Mouse (Mus musculus) ES-CJ7 (cell line): ENCODE data around the gene Mrpl51.

Experiments used
- DNase-seq: peaks from one replicate; pipeline ENCODE4 v3.0.0; 2011; ENCODE audit warnings: low read depth, low spot score

Gene Mrpl51

DNA sequence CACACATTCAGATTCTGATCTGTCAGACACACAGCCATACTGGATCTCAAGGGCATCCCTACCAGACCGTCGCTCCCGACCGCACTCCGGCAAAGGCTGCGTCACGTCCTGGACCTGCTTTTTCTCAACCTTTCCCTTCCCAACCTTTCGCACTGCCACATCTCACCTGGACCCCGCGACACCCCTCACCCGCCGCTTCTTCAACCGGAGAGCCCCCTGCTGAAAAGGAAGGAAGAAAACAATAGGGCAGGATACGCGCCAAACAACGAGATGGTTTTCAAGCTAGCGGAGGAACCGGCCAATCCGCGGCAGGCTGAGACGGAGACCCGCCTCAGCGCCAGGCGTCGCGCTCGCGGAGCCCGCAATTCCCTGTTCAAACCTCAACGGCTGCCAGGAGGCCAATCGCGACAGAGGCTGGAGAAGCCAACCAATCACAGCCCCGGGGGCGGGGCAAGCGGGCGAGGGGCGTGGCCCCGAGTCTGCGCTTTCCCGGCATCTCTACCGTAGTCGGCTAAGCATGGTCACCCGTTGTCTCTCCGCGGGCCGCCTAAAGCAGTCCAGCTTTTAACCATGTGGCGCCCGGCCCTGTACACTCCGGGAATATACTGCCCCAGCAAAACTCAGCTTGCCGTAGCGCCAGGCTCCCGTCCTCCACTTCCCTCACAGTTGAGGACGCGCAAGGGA, at the start of gene Mrpl51, which contains the start of gene Ncapd2:
Gene Mrpl51 (plus strand): TSS at position 470 of the 684 bp plus-strand sequence.
Gene Ncapd2 (minus strand): TSS at position 370 of the 684 bp plus-strand sequence.
- DNase-seq = peak; percentile 99

DNA sequence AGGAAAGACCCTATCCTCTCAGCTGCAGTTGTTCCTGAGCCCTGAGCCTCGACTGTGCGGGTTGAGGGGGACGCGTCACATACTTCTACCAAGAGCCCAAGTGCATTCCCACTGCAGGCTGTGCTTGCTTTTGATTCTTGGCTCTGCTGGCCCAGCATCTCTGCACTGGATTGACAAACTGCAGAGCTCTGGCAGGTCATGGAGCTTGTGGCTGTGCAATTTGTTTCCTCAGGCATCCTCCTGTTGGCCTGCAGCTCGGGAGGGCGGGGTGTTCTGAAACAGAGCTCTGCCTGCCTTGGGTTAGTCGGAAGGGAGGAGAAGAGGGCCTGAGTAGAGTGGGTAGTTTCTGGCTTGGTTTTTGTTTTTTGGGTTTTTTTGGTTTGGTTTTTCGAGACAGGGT, 49.2 kb upstream of the Mrpl51 start:
- DNase-seq = no peak

DNA sequence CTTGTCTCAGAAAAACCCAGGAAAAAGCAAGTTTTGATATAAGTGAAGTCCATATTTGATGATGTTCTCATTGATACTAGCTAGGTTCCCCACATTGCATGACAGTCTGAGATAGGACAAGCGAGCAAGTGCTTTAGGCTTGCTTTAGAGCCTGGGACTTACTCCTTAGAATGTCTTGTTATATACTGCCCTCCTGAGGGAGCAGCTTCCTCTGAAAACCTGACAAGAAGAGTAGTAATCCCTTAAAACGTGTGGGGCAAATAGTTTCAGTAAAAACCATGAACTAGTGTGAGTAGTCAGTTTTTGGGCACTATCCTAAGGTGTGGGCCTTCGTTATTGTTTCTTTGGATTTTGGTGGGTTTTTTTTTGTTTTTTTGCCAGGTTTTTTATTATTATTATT, 48.5 kb upstream of the Mrpl51 start:
- no peak for DNase-seq

DNA sequence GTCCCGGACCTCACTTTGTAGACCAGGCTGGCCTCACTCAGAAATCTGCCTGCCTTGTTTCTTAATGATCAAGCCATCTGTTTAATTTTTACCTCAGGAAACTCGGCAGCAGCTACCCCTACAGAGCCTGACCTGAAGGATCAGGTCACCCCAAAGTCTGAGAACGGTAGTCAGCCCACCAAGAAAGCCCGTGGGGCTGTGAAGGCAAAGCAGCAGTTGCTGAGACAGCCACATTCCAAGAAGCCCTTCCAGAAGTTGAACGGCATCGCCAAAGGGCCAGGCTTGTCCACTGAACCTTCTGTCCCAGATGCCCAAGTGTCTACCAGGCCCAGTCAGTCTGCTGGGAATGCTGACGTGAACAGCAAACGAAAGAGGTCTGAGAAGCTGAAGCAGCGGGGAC, 47.7 kb upstream of the Mrpl51 start:
- no peak for DNase-seq

DNA sequence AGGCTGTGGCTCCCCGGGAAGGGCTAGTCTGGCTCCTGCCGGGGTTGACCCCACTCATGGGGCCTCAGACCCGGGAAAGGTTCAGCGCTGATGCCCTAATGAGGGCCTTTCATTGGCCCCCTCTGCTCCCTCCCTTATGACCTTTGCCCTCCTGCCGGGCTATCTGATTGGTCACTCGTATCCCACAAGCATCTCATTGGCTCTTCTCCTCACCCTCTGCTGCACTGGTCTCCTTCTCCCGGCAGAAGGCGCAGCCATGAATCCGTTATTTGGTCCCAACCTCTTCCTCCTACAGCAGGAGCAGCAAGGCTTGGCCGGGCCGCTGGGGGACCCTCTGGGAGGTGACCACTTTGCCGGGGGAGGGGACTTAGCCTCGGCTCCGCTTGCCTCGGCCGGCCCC, 46.6 kb upstream of the Mrpl51 start, which contains the start of gene Iffo1:
Gene Iffo1 (plus strand): TSS at position 241 of the 400 bp plus-strand sequence.
- DNase-seq = peak; percentile 98

DNA sequence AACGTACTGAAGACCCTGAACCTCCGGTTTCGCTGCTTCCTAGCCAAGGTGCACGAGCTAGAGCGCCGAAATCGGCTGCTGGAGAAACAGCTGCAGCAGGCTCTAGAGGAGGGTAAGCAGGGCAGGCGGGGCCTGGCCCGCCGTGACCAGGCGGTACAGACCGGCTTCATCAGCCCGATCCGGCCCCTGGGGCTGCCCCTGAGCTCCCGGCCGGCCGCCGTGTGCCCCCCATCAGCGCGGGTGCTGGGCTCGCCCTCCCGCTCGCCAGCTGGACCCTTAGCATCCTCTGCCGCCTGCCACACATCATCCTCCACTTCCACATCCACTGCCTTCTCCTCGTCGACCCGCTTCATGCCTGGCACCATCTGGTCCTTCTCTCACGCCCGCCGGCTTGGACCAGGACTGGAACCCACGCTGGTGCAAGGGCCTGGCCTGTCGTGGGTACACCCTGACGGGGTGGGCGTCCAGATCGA, 46.1 kb upstream of the Mrpl51 start:
- no peak for DNase-seq

DNA sequence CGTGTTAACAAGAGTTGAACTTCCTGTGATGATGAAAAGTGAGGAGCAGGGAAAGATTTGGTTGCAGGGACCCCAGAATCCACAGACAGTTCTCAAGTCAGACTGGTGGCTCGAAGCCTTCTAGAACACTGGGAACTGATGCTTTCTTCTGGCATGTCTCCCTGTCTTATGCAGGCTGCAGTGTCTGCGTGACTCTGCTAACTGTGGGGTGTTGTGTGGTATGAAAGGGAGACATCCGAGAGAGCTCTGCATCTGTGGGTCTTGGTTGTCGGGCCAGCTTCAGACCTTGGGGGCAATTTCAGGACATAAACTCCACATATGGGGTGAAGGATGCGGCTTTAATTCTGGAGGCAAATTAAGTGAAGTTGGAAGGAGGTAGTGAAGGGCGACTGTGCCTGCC, 45.5 kb upstream of the Mrpl51 start:
- no peak for DNase-seq

DNA sequence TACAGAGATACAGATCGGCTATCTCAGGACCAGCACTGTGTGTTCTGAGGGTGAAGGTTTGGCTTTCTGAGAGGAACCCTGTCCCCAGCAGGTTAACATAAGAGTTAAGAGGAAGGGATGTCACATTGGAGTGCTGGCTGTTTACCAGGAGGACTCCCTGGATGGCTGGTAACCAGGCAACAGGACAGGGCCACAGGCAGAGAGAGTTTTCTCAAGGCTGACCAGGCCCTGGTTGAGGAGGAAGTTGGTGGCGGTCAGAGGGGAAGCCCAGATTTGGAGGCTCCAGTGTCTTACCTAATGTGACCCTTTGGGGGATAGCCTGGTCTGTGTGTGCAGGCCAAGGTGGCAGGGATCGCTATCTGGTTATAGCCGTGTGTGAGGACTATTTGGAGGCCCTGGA, 44.8 kb upstream of the Mrpl51 start:
- DNase-seq = no peak

DNA sequence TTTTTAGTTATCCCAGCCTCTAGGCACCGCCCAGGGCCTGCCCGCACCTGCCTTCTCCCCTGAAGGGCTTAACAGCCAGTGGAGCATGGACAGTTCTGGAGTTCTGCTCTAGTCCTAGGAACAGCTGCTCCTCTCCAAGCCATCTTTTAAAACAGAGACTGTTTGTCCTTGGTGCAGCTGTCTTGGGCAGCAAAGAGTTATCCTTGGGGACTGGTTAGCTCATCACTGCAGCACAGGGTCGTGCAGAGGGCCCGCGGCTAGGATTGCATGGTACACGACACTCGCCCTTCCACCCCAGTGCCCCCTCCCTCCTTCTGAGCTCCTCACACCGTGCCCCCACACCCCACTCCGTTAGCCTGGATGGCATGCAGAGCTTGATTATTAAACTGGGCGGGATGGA, 44.3 kb upstream of the Mrpl51 start:
- DNase-seq = no peak

DNA sequence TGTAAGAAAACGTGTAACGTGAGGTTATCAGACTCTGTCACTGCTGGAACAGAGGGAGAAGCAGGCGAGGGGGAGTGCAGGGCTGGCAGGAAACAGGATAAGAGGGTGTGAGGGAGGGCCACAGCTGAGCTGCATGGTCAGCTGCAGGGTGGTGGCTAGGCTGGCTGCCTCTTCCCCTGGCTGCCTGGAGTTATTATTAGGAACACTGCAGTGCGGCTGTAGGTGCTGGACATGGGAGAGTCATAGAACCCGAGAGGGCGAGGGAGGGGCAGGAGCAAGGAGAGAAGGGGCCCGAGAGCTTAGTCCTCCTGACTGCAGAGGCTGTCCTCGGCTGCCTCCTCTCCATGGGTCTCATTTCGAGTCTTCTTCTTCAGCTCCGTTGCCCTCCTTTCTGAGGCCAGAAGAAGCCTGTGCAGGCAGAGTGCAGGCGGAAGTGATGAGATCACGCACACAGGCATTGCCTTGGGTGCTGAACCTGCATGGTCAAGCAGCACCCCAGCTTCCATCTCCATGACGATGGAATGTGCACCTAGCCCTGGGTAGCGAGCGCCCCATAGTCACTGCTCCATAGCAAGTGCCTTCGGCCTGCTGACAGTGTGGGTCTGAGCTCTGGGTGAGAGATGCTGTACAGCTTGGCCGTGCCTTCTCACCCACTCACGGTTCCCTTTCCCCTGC, 43.2 kb upstream of the Mrpl51 start:
- no peak for DNase-seq

DNA sequence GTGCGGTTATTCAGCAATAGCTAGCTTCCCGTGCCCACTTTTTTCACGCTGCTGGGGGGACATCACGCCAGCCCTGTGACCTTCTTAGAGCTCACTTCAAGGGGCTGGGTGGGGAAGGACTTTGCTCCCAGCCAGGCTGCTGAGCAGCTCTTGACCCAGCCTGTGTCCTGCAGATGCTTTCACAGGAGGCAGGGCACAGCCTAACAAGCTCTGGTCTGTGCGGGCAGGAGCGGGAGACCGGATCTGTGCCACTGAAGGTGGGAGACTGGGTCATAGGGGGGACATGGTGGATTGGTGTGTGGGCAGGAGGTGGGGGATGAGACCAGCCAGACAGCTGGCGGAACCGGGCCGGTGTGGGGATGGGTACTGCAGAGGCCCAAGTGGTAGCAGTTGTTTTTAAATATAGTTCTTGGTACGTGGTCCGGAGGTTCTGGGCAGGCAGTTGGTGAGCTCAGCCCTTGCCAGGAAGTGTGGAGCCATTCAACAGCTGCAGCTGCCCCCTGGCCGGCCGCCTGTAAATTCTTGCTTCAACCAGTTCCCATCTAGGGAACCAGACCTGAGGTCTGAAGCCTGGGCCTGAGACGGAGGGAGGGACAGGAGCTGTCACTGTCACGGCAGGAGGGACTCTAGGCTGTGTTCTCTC, 42.6 kb upstream of the Mrpl51 start:
- DNase-seq = no peak

DNA sequence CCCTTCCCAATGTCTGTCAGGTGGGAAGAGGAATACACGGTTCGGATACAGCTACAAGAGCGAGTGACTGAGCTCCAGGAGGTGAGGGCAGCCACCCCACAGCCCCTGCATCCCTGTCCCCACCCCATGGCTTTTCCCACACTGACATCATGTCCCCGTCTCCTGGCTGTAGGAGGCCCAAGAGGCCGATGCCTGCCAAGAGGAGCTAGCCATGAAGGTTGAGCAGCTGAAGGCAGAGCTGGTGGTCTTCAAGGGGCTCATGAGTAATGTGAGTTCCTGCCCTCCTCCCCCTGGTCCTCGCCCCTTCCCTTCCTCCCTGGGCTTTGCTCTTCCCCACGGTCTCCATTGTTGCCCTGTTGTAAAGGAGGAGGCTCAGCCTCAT, 42.0 kb upstream of the Mrpl51 start:
- no peak for DNase-seq

DNA sequence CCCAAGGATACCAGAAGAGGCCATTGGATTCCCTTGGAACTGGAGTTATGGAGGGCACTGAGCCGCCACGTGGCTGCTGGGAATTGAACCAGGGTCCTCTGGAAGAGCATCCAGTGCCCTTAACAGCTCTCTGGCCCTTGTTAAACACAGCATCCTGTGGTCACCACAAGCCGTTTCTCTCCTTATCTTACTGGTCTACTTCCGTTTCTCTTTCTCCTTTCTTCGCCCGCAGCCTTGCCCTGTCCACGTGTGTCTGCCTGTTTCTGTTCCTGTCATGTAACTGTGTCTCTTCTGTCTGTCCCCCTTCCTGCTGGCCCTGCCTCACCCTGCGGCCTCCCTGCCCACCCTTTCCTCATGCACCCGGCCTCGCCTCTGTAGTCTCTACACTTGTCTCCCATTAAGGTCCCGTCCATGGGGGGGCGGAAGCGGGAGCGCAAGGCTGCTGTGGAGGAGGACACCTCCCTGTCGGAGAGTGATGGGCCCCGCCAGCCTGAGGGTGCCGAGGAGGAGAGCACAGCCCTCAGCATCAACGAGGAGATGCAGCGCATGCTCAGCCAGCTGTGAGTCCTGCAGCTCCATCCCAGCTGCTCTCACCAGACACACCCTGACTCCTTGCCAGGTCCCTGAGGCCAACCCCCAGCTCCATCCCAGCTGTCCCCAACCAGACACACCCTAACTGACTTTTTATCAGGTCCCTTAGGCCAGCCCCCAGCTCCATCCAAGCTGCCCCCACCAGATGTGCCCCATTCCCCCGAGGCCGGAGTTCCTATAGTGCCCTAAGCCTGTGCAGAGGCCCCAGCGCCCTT, 39.2 kb upstream of the Mrpl51 start:
- no peak for DNase-seq

DNA sequence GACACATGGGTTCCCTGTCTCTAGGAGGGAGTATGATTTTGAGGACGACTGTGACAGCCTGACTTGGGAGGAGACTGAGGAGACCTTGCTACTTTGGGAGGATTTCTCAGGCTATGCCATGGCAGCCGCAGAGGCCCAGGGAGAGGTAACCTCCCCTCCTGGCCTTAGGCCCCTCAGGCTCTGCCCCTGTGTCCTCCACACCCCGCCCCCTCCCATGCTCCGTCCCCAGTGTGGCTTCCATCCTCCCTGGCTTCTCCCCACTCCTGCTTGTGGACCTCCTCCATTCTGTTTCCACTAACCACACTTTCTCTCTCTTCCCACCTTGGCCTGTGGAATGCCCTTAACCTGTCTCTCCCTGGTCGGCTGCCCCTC, 38.6 kb upstream of the Mrpl51 start:
- no peak for DNase-seq

DNA sequence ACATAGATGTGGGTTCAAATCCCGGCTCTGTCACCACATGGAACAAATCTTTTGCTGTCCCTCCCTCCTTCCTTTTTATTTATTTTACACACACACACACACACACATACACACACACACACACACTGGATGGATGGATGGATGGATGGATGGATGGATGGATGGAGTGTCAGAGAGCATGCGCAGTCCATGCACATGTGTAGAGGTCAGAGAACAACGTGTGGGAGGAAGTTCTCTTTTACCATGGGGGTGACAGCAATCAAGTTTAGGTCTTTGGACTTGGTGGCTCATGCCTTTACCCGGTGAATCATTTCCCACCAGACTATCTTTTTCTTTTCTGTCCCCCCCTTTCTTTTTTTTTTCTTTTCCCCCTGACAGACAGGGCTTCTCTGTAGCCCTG, 37.9 kb upstream of the Mrpl51 start:
- DNase-seq = no peak

DNA sequence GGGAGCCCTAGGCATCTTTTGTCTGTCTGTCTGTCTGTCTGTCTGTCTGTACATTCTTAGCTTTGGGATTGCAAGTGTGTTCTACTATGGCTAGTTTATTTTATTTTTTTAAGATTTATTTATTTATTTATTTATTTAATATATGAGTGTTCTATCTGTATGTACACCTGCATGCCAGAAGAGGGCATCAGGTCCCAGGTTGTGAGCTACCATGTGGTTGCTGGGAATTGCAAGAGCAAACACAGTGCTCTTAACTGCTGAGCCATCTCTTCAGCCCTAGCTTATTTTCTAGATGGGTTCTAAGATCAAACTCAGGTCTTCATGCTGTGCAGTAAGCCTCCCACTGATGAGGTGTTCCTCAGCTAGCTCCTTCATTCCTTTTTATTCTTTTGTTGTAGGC, 37.1 kb upstream of the Mrpl51 start:
- peak; percentile 74 for DNase-seq

DNA sequence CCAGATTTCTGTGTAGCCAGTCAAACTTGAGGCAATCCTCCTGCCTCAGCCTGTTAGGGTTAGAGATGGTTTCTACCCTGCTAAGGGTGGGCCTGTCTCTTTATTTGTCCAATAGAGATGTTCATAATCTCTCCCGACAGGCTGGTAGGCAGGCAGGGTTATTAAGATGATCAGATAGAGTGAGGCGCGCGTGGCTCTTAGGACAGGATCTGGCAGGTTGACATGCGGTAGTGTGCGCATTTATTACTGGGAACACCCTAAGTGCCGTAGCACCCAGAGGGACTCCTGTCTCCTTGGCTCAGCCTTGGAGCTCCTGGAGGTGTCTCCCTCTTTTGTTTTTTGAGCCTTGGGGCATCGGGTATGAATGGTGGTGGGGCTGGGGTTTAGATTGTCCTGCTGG, 36.3 kb upstream of the Mrpl51 start:
- no peak for DNase-seq

DNA sequence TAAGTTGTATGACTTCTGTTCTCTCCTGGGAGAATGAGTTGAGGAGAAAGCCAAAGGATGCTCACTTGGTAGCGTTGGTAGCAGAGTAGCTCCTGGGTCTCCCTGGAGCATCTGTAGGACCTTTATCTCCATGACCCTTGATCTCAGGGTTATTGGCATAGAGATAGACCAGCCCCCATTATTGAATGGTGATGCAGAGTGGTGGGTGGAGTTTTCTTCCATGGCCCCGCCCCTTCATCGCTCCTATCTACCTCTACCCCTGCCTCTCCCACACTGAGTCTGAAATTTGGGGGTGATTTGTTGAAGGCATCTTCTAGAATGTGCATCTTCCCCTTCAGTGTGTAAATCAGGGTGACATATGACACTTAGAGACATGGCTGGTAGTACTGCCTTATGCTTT, 35.1 kb upstream of the Mrpl51 start:
- DNase-seq = no peak

DNA sequence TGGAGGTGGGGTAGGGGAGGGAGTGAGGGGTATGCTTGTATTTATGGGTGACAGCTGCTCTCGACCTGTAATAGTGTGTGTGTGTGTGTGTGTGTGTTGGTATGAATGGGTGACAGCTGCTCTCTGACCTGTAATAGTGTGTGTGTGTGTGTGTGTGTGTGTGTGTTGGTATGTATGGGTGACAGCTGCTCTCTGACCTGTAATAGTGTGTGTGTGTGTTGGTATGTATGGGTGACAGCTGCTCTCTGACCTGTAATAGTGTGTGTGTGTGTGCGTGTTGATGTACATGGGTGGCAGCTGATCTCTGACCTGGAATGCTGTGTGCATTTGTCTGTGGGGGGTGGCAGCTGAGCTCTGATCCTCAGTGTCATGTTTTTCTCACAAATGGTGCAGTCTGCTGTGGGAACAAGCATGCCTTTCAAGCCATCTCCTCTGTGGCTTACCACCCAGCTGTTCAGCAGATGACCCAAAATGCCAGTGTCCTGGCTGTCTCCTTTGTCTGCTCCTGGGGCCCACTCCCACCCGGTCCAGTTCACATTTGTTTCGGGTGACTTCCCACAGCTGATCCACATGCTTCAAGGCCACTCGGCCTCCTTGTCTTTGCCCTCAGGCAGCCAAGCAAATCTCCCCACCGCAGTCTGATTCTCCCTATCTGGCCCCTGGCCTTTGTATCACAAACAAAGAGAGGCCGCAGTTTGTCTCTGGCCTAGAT, 34.5 kb upstream of the Mrpl51 start:
- no peak for DNase-seq

DNA sequence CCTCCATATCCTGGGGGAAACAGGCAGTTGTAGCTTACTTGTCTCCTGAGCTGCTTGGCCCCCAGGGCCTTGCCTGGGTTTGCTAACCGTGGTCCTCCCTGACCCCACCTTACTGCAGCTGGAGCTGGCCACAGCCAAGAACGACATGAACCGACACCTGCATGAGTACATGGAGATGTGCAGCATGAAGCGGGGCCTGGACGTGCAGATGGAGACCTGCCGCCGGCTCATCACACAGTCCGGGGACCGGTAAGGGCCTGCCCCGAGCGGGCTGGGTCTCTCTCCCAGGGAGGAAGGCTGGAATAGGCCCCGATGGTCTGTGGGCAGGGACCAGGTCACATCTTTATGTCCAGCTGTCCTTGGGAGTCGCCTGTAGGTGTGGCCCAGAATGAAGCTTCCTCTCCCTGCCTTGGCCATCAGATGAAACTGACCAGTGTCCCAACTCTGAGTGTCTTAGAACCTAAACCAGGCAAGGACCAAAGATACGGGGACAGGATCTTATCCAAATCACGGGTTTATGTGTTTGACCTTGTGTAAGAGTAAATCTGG, 32.6 kb upstream of the Mrpl51 start:
- no peak for DNase-seq
